Mouse (Mus musculus): ENCODE measurements around the gene Dvl1.
A peak's percentile ranks its signal among the peaks of the same experiment; 100 is the strongest.

Gene Dvl1

GRCm38 (mm10) chr4:155846871-155847578, at the start of gene Dvl1:
TSS of gene Dvl1 (plus strand) at chr4:155847402.
- peak; percentile 82 for DNase-seq (ENCODE audit: low read depth, low spot score)

- DNase-seq (ENCODE audit: low read depth, low spot score) = no peak
These were observed 45.1 kb upstream of the Dvl1 start for GRCm38 (mm10) chr4:155802075-155802474.

DNA sequence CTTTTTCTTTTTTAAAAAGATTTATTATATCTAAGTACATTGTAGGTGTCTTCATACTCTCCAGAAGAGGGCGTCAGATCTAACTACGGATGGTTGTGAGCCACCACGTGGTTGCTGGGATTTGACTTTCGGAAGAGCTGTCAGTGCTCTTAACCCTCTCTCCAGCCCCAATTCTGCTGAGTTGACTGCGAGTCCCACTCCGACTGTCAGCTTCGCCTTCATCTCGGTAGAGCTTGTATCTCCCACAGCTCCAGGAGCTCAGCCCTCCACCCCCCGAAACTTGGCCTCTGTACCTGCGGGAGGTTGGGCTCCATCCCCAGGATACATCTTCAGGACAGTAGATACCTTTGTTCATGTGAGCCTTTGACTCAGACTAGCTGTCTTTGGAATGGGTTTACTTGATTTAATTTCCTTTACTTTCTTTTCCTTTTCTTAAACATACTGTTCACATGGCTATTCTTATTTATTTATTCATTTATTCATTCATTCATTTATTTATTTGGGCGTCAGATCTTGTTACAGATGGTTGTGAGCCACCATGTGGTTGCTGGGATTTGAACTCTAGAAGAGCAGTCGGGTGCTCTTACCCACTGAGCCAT, 44.4 kb upstream of the Dvl1 start, which contains the start of gene Mrpl20:
TSS of gene Mrpl20 (plus strand) at position 138 of the 599 bp plus-strand sequence.
- peak; percentile 84 for DNase-seq (ENCODE audit: low read depth, low spot score)

DNA sequence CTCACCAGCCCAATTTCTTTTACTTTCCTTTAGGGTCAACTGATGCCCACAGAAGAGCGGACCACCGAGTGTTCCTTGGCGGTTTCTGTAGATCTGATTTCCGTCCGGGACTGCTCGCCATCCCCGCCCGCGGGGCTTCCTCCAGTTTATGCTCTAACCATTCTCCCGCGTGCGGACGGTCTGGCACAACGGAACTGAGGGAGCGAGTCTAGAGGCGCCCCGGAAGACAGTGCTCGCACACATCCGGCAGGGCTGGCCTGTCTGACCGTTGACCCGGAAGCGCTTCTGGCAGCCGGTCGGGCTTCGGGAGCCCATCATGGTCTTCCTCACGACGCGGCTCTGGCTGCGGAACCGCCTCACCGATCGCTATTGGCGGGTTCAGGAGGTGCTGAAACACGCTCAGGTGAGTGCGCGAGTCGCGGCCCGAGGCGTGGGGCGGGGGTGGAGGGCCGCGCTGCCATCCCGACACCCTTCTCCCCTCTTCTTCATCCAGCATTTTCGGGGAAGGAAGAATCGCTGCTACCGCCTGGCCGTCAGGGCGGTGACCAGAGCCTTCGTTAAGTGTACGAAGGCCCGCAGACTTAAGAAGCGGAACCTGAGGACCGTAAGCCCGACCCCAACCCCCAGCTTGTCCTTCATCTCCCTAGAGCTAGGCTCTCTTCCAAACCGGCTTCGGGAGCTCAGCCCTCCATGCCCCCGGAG, 43.7 kb upstream of the Dvl1 start:
- DNase-seq (ENCODE audit: low read depth, low spot score) = peak; percentile 96

- no peak for DNase-seq (ENCODE audit: low read depth, low spot score)
These were observed 39.4 kb upstream of the Dvl1 start for GRCm38 (mm10) chr4:155807841-155808240.

GRCm38 (mm10) chr4:155811929-155812664, 35.1 kb upstream of the Dvl1 start, which contains the start of gene Ccnl2:
TSS of gene Ccnl2 (plus strand) at chr4:155812489.
- DNase-seq (ENCODE audit: low read depth, low spot score) = peak; percentile 97

GRCm38 (mm10) chr4:155812665-155813181, 34.5 kb upstream of the Dvl1 start:
- peak; percentile 80 for DNase-seq (ENCODE audit: low read depth, low spot score)

- DNase-seq (ENCODE audit: low read depth, low spot score) = peak; percentile 26
These were observed 29.7 kb upstream of the Dvl1 start for GRCm38 (mm10) chr4:155817533-155817932.

DNA sequence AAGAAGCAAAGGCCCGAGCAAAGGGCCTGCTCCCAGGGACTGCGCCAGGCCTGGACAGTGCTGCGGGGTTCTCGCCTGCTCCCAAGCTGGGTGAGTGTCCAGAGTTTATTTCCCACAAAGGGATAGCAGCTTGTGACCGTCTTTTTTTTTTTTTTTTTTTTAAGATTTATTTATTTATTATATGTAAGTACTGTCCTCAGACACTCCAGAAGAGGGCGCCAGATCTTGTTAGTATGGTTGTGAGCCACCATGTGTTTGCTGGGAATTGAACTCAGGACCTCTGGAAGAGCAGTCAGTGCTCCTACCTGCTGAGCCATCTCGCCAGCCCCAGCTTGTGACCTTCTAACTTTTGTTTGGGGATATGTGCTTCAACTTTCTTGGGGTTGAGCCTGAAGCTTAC, 26.2 kb upstream of the Dvl1 start:
- DNase-seq (ENCODE audit: low read depth, low spot score) = peak; percentile 64

- no peak for DNase-seq (ENCODE audit: low read depth, low spot score)
These were observed 23.8 kb upstream of the Dvl1 start for GRCm38 (mm10) chr4:155823443-155823842.

DNA sequence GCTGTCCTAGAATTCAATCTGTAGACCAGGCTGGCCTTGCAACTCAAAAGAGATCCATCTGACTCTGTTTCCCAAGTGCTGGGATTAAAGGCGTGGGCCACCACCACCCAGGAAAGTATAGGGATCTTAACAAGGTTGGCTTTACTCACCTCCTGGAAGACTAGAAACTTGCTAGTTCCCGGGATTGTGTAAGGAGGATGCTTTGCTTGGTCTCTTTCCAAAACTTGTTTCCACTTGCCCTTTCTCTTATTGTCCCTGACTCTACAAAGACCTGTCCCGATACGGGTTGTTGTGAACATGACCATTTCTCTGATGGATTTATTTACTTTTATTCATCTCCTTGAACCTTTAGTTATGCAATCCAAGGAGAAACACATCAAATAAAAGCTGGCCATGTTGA, 17.3 kb upstream of the Dvl1 start:
- DNase-seq (ENCODE audit: low read depth, low spot score) = no peak

GRCm38 (mm10) chr4:155830596-155830995, 16.6 kb upstream of the Dvl1 start:
- no peak for DNase-seq (ENCODE audit: low read depth, low spot score)

GRCm38 (mm10) chr4:155831205-155831766, 15.9 kb upstream of the Dvl1 start, which contains the start of gene Aurkaip1:
TSS of gene Aurkaip1 (plus strand) at chr4:155831272.
- DNase-seq (ENCODE audit: low read depth, low spot score) = peak; percentile 98

DNA sequence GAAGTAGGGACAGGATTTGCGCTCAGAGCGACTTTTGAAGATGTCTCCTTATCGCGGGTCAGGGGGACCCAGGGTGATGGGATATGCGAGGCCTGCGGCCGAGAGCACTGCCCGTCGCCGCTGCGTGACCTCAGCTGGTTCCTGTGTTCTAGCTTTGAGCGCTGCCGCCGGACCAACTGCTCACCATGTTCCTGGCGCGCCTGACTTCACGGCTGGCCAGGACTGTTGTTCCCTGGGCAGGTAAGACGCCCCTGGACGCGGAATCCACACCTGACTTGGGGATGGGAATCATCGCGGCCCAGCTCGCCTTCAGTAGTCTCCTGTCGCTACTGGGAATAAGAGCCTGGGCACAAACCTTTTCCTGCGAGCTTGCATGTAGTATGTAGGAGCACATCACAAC, 15.4 kb upstream of the Dvl1 start:
- no peak for DNase-seq (ENCODE audit: low read depth, low spot score)

- DNase-seq (ENCODE audit: low read depth, low spot score) = no peak
These were observed 14.9 kb upstream of the Dvl1 start for GRCm38 (mm10) chr4:155832321-155832720.

DNA sequence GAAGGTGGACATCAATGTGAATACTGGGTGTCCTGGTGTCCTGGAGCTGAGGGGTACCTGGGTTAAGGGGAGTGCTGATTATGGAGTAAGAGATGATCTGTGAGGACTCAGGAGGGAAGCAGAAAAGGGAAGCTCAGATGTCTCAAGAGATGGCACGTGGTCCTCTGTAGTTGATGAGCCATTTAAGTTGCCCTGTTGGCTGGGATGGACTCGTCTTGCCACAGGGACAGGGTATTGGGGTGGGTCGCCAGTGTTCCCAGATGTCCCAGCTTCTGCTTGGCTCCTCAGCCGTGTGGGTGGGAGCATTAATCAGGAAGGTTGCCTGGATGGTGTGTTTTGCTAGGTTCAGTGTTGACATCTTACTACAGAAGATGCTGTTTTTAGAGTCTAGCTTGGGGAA, 14.0 kb upstream of the Dvl1 start:
- no peak for DNase-seq (ENCODE audit: low read depth, low spot score)

- peak; percentile 92 for DNase-seq (ENCODE audit: low read depth, low spot score)
These were observed 13.4 kb upstream of the Dvl1 start for GRCm38 (mm10) chr4:155833836-155834235.

- no peak for DNase-seq (ENCODE audit: low read depth, low spot score)
These were observed 9.7 kb upstream of the Dvl1 start for GRCm38 (mm10) chr4:155837404-155838010.

- DNase-seq (ENCODE audit: low read depth, low spot score) = no peak
These were observed 8.7 kb upstream of the Dvl1 start for GRCm38 (mm10) chr4:155838187-155839153.

DNA sequence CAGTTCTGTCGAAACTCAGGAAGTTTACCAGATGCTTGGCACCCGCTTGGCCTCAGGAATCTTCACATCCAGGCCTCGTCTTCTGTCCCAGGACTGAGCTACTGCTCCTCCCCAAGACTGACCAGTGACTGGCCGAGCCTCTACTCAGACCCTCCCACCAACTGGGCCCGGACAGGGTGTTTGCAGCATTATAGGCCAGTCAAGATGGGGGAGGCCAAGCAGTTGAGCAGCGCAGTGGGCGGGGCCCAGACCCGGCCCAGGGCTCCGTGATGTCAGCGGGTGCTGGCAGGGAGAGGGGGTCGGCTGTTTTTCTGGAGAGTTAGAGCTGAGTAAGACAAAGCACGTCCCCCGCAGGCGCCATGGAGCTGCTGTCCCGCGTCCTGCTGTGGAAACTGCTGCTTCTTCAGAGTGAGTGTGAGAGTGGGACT, 7.7 kb upstream of the Dvl1 start, which contains the start of gene Mxra8:
TSS of gene Mxra8 (plus strand) at position 198 of the 428 bp plus-strand sequence.
- peak; percentile 86 for DNase-seq (ENCODE audit: low read depth, low spot score)
